Mouse (Mus musculus) splenic B cell, adult 2 months (primary cell): ENCODE measurements around the gene Med18.

Experiments
- DNase-seq: peaks from one replicate; pipeline ENCODE4 v3.0.0-alpha.2; 2011; ENCODE audit warnings: low read depth, low spot score
- H3K27me3 ChIP-seq: 2 replicates; pipeline ENCODE4 v1.6.1; 2012; ENCODE audit warnings: mild to moderate bottlenecking, low read length, moderate library complexity, mixed read lengths; ENCODE audit not compliant: control insufficient read depth, poor library complexity, insufficient read depth, severe bottlenecking
- H3K36me3 ChIP-seq: 2 replicates; pipeline ENCODE4 v1.6.1; 2012; ENCODE audit warnings: mild to moderate bottlenecking, low read length, moderate library complexity, mixed read lengths; ENCODE audit not compliant: control insufficient read depth, poor library complexity, insufficient read depth, severe bottlenecking

Gene Med18

DNA sequence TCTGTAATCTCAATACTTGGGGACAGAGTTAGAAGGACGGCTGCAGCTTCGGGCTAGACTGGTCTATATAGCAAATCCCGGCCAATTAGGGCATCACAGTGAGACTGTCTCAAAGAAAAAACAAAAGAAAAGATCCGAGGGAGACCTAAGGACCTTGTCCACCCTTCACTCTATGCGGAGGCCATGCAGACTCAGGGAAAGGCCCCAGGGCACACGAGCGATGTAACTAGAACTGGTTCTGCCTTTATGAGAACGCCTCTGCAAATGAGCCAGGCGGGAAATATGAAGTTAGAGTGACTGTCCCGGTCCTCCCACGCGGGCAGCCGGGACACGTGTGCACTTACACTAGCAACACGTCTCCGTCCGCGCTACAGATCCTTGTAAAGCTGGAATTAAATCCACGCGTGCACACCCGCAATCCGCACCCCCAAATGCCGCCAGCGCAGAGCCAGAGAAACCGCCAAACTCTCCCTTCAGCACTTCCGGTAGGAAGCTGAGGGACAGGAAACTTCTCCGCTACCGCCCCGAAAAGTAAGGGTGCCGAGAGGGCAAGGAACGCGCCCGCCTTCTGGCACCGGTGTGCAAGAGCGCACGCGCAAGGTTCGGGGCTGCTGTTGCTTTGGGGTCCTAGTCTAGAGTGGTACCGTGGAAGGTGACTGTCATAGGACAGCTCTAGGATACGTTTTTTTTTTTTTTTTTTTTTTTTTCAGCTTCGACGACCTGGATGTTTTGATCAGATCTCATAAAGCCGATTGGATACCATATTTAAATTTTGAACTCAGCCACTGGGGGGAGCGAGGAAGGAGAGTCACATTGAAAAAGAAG lies at the start of gene Med18:
Gene Med18, minus strand, starts transcription at position 492 of the 825 bp plus-strand sequence.
- peak; percentile 93 for DNase-seq

DNA sequence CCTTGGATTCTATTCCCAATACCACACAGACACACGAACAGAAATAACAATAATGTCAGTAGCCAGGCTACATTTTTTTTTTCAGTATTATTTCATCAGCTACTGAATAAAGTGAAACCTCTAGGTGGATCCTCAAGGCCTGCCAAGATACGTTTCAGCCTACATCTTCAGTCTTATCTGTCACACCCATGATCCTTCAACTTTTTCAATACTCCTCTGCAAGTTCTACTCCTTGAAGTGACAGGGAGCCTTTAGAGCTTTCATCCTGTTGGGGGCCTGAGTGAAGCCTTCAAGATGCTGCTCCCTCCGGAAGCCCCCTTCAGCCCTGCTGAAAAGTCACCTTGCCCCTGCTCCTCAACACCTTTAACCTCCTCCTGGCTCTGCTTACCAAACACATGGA lies 48.4 kb upstream of the Med18 start:
- no peak for DNase-seq
- Histone ChIP-seq H3K27me3 (no peaks in the 10 kb centered on the region), H3K36me3 (no peaks in the 10 kb centered on the region)

More for the DNA sequence above, at the start of gene Med18:
- Histone ChIP-seq H3K36me3 (peaks cover 11% of the 10 kb centered on the region), H3K27me3 (no peaks in the 10 kb centered on the region; the same call in 1 of the 2 replicates)

DNA sequence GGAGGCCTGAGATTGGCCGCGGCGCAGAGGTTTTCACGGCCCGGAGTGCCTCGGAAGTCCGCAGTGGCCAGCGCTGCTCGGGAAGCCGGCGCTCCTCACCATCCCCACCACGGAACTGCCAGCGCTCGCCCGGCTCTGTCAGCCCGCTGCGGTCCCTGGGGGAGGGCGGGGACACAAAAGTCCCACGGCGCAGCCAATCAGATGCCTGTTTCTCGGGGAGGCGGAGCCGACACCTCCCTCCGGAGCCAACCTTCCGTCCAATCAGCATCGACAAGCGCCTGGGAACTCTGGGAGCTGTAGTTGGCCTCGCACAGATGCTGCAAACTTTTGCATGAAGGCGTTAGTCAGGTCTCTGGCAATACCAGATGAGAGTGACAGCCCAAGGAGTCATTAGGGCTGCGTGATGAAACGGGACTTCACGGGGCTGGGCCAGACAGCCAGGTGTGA lies 46.7 kb upstream of the Med18 start, which contains the start of gene Sesn2:
Gene Sesn2, minus strand, starts transcription at position 150 of the 447 bp plus-strand sequence.
- DNase-seq, result peak; percentile 98
- Histone ChIP-seq H3K27me3 (no peaks in the 10 kb centered on the region), H3K36me3 (no peaks in the 10 kb centered on the region)

DNA sequence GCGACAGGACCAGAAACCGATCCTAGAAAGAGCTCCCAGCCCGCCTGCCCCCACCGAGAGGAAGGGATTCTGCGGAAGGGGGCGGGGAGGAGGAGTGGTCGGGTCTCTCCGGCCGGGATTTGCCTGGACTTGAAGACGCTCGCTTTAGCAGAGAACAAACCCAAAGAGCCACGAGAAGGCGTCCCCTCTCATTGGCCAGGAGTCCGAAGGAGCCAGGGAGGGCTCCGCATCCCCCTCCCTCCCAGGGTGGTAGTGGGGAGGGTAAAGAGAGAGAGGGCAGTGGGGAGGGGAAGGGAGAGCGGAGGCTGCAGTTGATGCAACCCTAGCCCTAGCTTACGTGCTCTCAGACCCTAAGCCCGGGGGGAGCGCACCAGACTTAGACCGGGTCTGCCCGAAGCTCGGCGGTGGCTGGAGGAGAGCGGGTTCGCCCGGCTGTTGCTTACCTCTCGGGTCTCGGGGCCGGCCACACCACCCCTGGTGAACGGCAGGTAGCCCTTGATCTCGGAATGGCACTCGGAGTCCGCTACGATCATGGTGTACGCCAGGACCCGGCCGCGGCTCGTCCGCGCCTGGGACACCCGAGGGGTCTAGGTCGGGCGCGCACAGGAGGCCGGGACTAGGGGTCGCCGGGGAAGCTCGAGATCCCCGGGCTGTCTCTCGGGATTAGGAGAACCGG lies 46.0 kb upstream of the Med18 start:
- Histone ChIP-seq H3K36me3 (no peaks in the 10 kb centered on the region), H3K27me3 (no peaks in the 10 kb centered on the region)
- peak; percentile 46 for DNase-seq

DNA sequence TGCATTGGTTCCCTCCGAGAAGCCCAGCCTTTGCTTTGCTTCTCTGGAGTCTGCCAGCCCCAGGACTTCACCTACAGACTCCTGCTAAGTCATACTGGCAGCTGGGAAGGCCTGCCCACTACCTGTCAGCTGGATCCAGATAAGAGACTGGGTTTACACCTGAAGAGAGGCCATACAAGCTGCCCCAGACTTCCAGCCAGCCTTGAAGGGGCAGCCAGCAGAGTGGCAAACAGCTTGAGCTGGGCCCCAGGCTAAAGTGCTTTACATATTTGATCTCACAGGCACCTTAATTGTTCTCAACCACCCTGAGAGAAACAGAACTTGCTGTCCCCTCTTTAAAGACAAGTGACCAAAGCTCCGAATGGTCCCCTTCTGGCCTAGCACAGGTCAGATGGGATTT lies 43.5 kb upstream of the Med18 start:
- no peak for DNase-seq
- H3K36me3 ChIP-seq, result no peaks in the 10 kb centered on the region
- no peaks in the 10 kb centered on the region for H3K27me3 ChIP-seq

DNA sequence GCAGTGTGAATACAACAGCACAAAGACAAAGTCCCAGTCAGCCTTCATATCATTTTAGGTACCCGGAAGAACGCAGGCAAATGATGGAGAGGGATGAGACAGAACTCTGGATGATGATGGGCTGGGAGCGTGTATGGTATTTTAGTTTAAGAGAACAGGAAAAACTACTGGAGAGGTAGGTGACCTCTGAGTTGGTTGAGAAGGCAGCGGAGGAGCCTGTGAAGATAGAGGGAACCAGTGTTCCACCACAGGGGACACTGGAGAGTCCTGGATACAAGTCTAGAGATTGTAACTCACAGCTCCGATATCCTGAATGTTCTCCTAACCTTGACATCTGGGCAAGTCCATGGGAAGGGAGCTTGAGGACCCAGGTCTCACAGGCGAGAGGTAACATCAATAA lies 42.5 kb upstream of the Med18 start:
- no peaks in the 10 kb centered on the region for H3K27me3 ChIP-seq
- no peak for DNase-seq
- no peaks in the 10 kb centered on the region for H3K36me3 ChIP-seq

DNA sequence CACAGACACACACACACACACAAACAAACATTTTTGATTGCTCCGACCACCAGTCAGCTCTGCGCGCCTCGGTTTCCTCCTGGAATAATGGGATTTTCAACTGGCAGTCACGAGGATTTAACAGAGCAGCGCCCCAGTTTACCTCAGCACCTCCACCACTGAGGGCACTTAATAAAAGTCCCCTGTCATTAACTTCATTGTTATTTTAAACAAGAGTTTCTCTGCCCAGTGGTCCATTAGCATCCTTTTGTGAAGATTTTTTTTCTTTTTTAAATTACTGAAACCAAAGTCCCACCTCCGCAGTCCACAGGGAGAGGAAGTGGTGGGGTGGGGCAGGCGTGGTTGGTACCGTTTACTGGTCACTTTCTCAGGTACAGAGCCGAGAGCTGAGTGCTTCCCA lies 42.1 kb upstream of the Med18 start:
- Histone ChIP-seq H3K27me3 (no peaks in the 10 kb centered on the region), H3K36me3 (no peaks in the 10 kb centered on the region)
- no peak for DNase-seq

DNA sequence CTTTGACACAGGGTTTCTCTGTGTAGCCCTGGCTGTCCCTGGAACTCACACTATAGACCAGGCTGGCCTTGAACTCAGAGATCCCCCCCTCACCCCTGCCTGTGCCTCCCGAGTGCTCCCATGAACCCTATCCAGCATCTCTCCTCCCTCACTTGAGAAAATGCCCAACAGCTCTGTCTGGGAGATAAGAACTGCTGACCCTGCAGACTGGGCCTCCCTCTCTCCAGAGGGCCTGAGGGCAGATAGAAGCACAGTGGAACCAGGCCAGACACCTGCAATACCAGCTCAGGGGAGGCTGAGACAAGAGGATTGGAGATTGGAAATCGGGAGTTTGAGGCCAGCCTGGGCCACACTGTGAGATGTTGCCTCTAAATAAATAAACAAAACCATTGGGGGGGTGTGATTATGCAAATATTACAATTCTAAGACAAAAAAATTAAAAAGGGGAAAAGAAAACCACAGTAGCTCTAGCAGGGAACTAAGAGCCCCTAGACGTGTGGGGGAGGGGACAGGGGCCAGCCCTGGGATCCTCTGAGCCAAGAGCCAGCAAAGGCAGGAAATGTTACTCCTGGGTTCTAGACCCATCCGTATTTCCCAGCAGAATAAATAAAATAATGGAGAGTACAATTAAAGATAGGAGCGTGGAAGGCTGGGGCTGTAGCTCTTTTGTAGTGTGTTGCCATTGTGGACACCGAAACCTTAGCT lies 41.5 kb upstream of the Med18 start:
- 0 out of 2 replicates have a peak, but pooled peaks cover 2% of the 10 kb centered on the region for H3K36me3 ChIP-seq
- no peak for DNase-seq
- no peaks in the 10 kb centered on the region for H3K27me3 ChIP-seq

DNA sequence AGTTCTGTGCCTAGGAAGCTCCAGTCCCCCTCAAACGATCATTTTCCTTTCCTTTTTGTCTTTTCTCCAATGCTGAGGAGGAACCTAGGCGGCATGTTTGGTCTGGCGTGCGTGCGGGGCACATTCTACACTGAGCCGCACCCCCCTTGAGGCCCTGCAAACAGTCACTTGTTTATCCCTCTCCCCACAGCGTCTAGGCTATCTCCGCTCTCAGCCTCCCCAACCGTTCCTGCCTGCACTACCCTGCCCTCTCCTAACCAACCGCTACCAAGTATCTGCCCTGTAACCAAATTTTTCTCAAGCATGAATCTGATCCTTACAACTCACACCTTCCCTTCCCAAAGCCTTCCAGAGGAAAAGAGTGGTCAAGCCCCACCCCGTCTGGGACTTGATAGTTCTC lies 39.6 kb upstream of the Med18 start:
- Histone ChIP-seq H3K36me3 (0 out of 2 replicates have a peak, but pooled peaks cover 4% of the 10 kb centered on the region), H3K27me3 (no peaks in the 10 kb centered on the region)
- DNase-seq, result no peak

DNA sequence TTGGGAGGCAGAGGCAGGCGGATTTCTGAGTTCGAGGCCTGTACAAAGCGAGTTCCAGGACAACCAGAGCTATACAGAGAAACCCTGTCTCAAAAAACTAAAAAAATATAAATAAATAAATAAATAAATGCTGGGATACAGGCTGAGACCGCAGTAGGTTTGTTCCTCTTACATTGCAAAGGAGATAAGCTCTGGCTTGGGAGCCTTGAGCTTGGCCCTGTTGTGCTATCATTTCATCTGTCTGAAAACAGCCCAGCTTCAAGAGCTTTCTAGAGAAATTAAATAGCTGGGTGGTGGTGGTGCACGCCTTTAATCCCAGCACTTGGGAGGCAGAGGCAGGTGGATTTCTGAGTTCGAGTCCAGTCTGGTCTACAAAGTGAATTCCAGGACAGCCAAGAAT lies 37.9 kb upstream of the Med18 start:
- peaks cover 13% of the 10 kb centered on the region for H3K36me3 ChIP-seq
- DNase-seq, result no peak
- H3K27me3 ChIP-seq, result no peaks in the 10 kb centered on the region

DNA sequence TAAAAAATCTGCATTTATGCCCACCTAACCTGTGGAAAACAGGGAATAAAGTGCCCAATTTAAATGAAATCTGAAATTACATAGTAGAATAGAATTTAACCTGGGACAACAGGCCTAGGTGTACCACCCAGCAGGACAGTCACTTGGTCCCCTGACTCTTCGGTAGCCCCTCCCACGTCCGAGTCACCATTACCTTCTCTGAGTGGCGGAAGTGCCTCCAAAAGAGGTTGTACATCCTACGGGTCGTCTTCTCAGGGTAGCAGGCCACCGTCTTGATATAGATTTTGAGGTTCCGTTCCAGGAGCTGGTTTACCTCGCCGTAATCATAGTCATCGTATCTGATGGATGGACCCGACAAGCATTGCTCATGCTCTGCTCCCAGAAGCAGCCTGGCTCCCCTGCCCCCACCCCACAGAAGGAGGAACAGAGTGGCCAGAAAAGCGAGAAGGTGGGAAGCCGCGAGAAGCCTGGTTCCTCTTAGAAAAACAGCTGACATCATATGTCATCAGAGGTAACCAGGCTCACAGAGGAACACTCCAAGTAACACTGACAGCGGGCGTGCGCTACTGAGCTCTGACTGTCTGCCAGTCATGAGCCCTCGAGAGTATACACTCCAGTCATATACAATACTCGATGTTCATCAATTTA lies 30.7 kb upstream of the Med18 start:
- peak; percentile 72 for DNase-seq
- Histone ChIP-seq H3K36me3 (peaks cover 13% of the 10 kb centered on the region), H3K27me3 (no peaks in the 10 kb centered on the region)

DNA sequence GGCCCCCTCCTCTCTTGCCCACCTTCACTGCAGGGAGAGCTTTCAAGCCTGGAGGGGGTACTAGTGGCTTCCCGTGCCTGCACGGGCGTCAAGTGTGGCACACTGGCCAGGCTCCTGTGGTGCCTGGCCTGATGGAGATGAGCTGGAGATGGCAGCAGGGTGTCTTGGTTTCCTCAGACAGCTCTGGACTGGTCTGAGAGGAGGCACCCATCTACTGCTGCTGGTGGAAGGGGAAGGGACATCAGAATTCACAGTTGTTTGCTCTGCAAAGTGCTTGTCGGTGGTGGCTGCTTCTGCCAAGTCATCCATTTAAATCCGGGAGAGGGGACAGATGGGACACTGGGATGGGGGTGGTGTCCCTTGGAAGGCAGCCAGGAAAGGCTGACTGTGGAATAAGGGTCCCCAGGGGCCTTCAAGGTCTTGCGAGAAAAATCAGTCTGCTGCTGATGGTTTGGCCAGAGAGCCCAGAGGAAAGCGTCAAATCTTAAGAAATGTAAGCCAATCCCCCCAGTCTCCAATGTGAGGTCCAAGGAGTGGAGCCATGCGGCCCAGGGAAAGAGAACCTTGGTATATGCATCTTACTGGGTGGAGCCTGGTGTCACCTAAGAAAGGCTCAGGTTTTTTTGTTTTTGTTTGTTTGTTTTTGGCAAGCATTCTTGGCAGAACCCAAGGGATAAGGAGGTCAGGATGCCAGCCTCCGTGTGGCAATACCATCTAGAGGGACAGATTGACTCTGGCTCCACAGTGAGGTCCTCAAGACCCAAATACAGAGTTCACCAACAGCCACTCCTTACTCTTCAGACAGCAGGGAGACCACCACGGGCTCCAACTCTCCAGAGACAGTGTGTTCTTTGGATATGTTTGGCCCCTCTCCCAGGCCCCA lies 28.7 kb upstream of the Med18 start:
- DNase-seq, result no peak
- H3K27me3 ChIP-seq, result no peaks in the 10 kb centered on the region
- H3K36me3 ChIP-seq, result peaks cover 7% of the 10 kb centered on the region

DNA sequence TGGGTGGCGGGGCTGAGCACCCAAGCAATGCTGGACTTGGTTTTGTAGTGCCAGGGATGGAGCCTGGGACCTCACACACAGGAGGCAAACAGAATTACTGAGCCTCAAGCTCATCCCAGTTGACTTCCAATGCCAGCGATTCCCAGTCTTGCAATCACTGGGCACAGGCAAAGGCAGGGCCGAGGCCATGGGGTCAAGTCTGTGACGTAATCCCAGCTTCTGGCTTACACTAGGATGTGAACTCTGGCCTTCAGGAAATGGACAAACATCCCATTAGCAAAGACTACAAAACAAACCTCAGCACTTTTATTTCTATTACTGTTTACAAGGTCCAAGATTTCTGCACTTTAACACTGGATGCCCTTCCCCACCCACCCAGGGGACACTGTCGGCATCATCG lies 28.0 kb upstream of the Med18 start:
- no peaks in the 10 kb centered on the region for H3K27me3 ChIP-seq
- DNase-seq, result no peak

DNA sequence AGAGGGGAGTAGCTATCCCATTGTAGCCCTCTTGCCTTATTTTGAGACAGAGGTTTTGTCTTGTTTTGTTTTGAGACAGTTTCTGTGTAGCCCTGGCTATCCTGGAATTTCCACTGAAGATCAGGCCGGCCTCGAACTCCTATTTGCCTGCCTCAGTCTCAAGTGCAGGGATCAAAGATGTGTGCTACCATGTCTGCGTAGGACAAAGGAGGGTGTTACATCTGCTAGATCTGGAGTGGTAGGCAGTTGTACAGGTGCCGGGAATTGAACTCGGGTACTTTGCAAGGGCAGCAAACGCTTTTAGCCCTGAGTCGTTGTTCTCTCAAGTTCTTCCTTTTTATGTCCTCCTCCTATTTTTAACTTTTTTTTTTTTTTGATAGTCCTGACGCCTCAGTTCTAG lies 27.3 kb upstream of the Med18 start:
- no peaks in the 10 kb centered on the region for H3K36me3 ChIP-seq
- DNase-seq, result no peak
- no peaks in the 10 kb centered on the region for H3K27me3 ChIP-seq

More for the DNA sequence above, 28.0 kb upstream of the Med18 start:
- peaks cover 3% of the 10 kb centered on the region for H3K36me3 ChIP-seq
